Mouse (Mus musculus) retina, postnatal 1 day (tissue): ENCODE results near the gene Tex45.
A peak's percentile ranks its signal among the peaks of the same experiment; 100 is the strongest.

Experiments
- DNase-seq: peaks from one replicate; pipeline ENCODE4 v3.0.0-alpha.2; 2012

Tex45 gene

GRCm38 (mm10) chr8:3470562-3470961, at the start of gene Tex45:
Gene Tex45 (plus strand): TSS chr8:3470862.
- DNase-seq, result no peak

GRCm38 (mm10) chr8:3421507-3421906, 49.2 kb upstream of the Tex45 start:
- no peak for DNase-seq

- DNase-seq, result no peak
Measured at GRCm38 (mm10) chr8:3425217-3425616, 45.4 kb upstream of the Tex45 start.

- DNase-seq, result no peak
Measured at GRCm38 (mm10) chr8:3426211-3426610, 44.5 kb upstream of the Tex45 start.

- DNase-seq, result no peak
Measured at GRCm38 (mm10) chr8:3428426-3428825, 42.2 kb upstream of the Tex45 start.

GRCm38 (mm10) chr8:3429966-3430365, 40.7 kb upstream of the Tex45 start:
- no peak for DNase-seq

GRCm38 (mm10) chr8:3431113-3431512, 39.5 kb upstream of the Tex45 start:
- DNase-seq, result no peak

- no peak for DNase-seq
Measured at GRCm38 (mm10) chr8:3436492-3436891, 34.2 kb upstream of the Tex45 start.

- no peak for DNase-seq
Measured at GRCm38 (mm10) chr8:3439510-3439909, 31.2 kb upstream of the Tex45 start.

- no peak for DNase-seq
Measured at GRCm38 (mm10) chr8:3449226-3449625, 21.4 kb upstream of the Tex45 start.

GRCm38 (mm10) chr8:3450670-3451069, 20.0 kb upstream of the Tex45 start:
- peak; percentile 73 for DNase-seq

- DNase-seq, result no peak
Measured at GRCm38 (mm10) chr8:3451992-3452391, 18.7 kb upstream of the Tex45 start.

- DNase-seq, result no peak
Measured at GRCm38 (mm10) chr8:3463248-3463647, 7.4 kb upstream of the Tex45 start.

GRCm38 (mm10) chr8:3464309-3464708, 6.4 kb upstream of the Tex45 start:
- DNase-seq, result peak; percentile 77

- DNase-seq, result peak; percentile 97
Measured at GRCm38 (mm10) chr8:3467006-3467885, 3.4 kb upstream of the Tex45 start, which contains the start of gene Pex11g. Gene Pex11g (minus strand): TSS chr8:3467680.

GRCm38 (mm10) chr8:3467886-3468545, 2.6 kb upstream of the Tex45 start:
- DNase-seq, result no peak

- no peak for DNase-seq
Measured at GRCm38 (mm10) chr8:3468838-3469237, 1.8 kb upstream of the Tex45 start.

GRCm38 (mm10) chr8:3475715-3476429, 5.2 kb downstream of the Tex45 start:
- peak; percentile 48 for DNase-seq

GRCm38 (mm10) chr8:3480221-3480785, 9.6 kb downstream of the Tex45 start:
- no peak for DNase-seq

GRCm38 (mm10) chr8:3481605-3482004, 10.9 kb downstream of the Tex45 start:
- DNase-seq, result no peak

GRCm38 (mm10) chr8:3482240-3482740, 11.6 kb downstream of the Tex45 start:
- no peak for DNase-seq

- DNase-seq, result no peak
Measured at GRCm38 (mm10) chr8:3483546-3483945, 12.9 kb downstream of the Tex45 start.

- DNase-seq, result no peak
Measured at GRCm38 (mm10) chr8:3485192-3485591, 14.5 kb downstream of the Tex45 start.
